Mouse (Mus musculus): ENCODE measurements at regions not wholly inside any gene's neighbourhood (a gene's known extent, or its start where the extent isn't known, plus 50 kb on each side); places are given as distances from the start of the nearest gene placed in this dataset.

DNA sequence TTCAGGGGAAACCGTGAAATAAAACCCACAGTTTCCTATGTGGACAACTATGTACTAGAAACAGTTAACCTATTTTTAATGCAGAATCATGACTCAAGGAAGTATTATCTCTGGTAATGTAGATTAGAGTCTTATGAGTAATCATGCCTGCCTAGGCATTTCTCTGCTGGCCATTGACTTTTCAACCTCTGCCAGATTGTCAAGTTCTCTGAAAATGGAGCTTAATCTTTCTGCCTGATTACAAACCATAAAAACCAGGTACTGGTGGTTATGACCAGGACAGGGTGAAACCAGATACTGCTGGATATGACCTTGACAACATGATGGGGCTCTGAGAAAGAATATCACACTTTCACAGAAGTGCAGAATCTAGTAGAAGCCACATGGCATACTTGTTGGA lies 297.6 kb downstream of the Sec23a start:
- TF ChIP-seq ZC3H11A (IDR thresholded peaks at IDR 0.05; ENCODE audit: borderline replicate concordance, low read depth, low read length) (no peak), HCFC1 (IDR thresholded peaks at IDR 0.05; ENCODE audit: borderline replicate concordance, insufficient read depth, low read length) (no peak), CHD2 (IDR thresholded peaks at IDR 0.05; ENCODE audit: low read depth, low read length) (no peak), MAFK (IDR thresholded peaks at IDR 0.05; ENCODE audit: insufficient read depth, low read depth, low read length) (no peak), ZNF384 (IDR thresholded peaks at IDR 0.05; ENCODE audit: low read depth, low read length) (no peak)
